Mouse (Mus musculus): ENCODE measurements at regions not wholly inside any gene's neighbourhood (a gene's known extent, or its start where the extent isn't known, plus 50 kb on each side); places are given as distances from the start of the nearest gene placed in this dataset.

- no peak overlapping the region for H3K27ac ChIP-seq (ENCODE audit: insufficient read depth, low read depth)
- in situ Hi-C loops (cut with MboI; ENCODE audit: low pct_ligation_motif_present, low pct_unique_long_range_greater_than_20kb, low sequenced_read_pairs) (no loop called here), dilution Hi-C loops (cut with MboI; ENCODE audit: extremely low pct_ligation_motif_present, extremely low pct_unique_long_range_greater_than_20kb, low sequenced_read_pairs) (no loop called here)
- H3K4me3 ChIP-seq (replicated peaks in 1 of 3; ENCODE audit: low read depth in 2 of 3, low read length in 2 of 3, poor library complexity in 1 of 3) = no peak overlapping the region
- no peaks in the 10 kb centered on the region for H3K4me1 ChIP-seq (ENCODE audit: control insufficient read depth in 1 of 2, insufficient read depth in 2 of 2)
- H3K36me3 ChIP-seq (replicated peaks in 1 of 2; ENCODE audit: control insufficient read depth in 1 of 2, insufficient read depth in 1 of 2, low read length in 1 of 2) = no peaks in the 10 kb centered on the region
- DNase-seq (ENCODE audit: extremely low read depth) = no peak
- H3K79me2 ChIP-seq (replicated peaks; ENCODE audit: control insufficient read depth, extremely low read depth, insufficient read depth, poor library complexity, severe bottlenecking) = no peaks in the 10 kb centered on the region
- no peaks in the 10 kb centered on the region for H3K27me3 ChIP-seq (replicated peaks)
- H3K9ac ChIP-seq (ENCODE audit: insufficient read depth, low read depth) = no peak overlapping the region
- no peak for TF ChIP-seq ZNF384 (IDR thresholded peaks at IDR 0.05; ENCODE audit: low read depth, low read length)
- no peak for TF ChIP-seq CTCF (conservative IDR thresholded peaks at IDR 0.05 in 1 of 2, IDR thresholded peaks at IDR 0.05 in 1 of 2; ENCODE audit: low read depth in 2 of 2, low read length in 2 of 2)
- no peak for TF ChIP-seq ZKSCAN1 (IDR thresholded peaks at IDR 0.05; ENCODE audit: borderline replicate concordance, low read depth, low read length)
- no peak for TF ChIP-seq GABPA (IDR thresholded peaks at IDR 0.05; ENCODE audit: insufficient replicate concordance, low read depth, low read length)
- no peak for TF ChIP-seq HCFC1 (IDR thresholded peaks at IDR 0.05; ENCODE audit: low read depth, low read length)
- no peak for TF ChIP-seq ELF1 (IDR thresholded peaks at IDR 0.05; ENCODE audit: low read depth, low read length)
- no peak for TF ChIP-seq JUND (conservative IDR thresholded peaks at IDR 0.05; ENCODE audit: low read depth, low read length)
- TF ChIP-seq RCOR1 (conservative IDR thresholded peaks at IDR 0.05; ENCODE audit: low read depth, low read length) = no peak
- TF ChIP-seq JUN (IDR thresholded peaks at IDR 0.05; ENCODE audit: insufficient read depth, low read depth, low read length) = no peak
- TF ChIP-seq E2F4 (IDR thresholded peaks at IDR 0.05; ENCODE audit: insufficient replicate concordance, low read depth, low read length) = no peak
- TF ChIP-seq USF1 (IDR thresholded peaks at IDR 0.05; ENCODE audit: low read depth, low read length) = no peak
- no peak for TF ChIP-seq MAFK (IDR thresholded peaks at IDR 0.05; ENCODE audit: insufficient replicate concordance, low read length)
- TF ChIP-seq RAD21 (IDR thresholded peaks at IDR 0.05; ENCODE audit: low read depth, low read length) = no peak
- no peak for TF ChIP-seq USF2 (conservative IDR thresholded peaks at IDR 0.05; ENCODE audit: low read depth, low read length)
- no peak for TF ChIP-seq POLR2A (IDR thresholded peaks at IDR 0.05; ENCODE audit: low read depth, low read length)
- no peak for TF ChIP-seq CHD1 (IDR thresholded peaks at IDR 0.05; ENCODE audit: low read depth, low read length)
- no peak for TF ChIP-seq TBP (conservative IDR thresholded peaks at IDR 0.05; ENCODE audit: low read depth, low read length)
- TF ChIP-seq MYC (IDR thresholded peaks at IDR 0.05; ENCODE audit: low read depth, low read length) = no peak
- no peak for TF ChIP-seq TCF12 (IDR thresholded peaks at IDR 0.05; ENCODE audit: low read depth, low read length)
- no peak for TF ChIP-seq MAZ (IDR thresholded peaks at IDR 0.05; ENCODE audit: low read depth, low read length)
- no peak overlapping the region for H3K4me2 ChIP-seq (ENCODE audit: insufficient read depth, low read depth, poor library complexity, severe bottlenecking)
- peaks cover 26% of the 10 kb centered on the region for H3K9me3 ChIP-seq (replicated peaks; ENCODE audit: low read length)
Measured at GRCm38 (mm10) chr14:105482644-105483351, 224.4 kb downstream of the Ndfip2 start.

- peaks cover 14% of the 10 kb centered on the region for H3K9me3 ChIP-seq (replicated peaks; ENCODE audit: low read length)
- no peaks in the 10 kb centered on the region for H3K4me1 ChIP-seq (ENCODE audit: control insufficient read depth in 1 of 2, insufficient read depth in 2 of 2)
- no peaks in the 10 kb centered on the region for H3K79me2 ChIP-seq (replicated peaks; ENCODE audit: control insufficient read depth, extremely low read depth, insufficient read depth, poor library complexity, severe bottlenecking)
- no peaks in the 10 kb centered on the region for H3K36me3 ChIP-seq (replicated peaks in 1 of 2; ENCODE audit: control insufficient read depth in 1 of 2, insufficient read depth in 1 of 2, low read length in 1 of 2)
- no peaks in the 10 kb centered on the region for H3K27me3 ChIP-seq (replicated peaks)
- TF ChIP-seq NRF1 (IDR thresholded peaks at IDR 0.05; ENCODE audit: low read depth, low read length) (no peak), NELFE (IDR thresholded peaks at IDR 0.05; ENCODE audit: low read depth, low read length) (no peak), TBP (conservative IDR thresholded peaks at IDR 0.05; ENCODE audit: low read depth, low read length) (no peak), IRF4 (IDR thresholded peaks at IDR 0.05; ENCODE audit: low read depth, low read length) (no peak), ETS1 (conservative IDR thresholded peaks at IDR 0.05; ENCODE audit: low read depth, low read length) (no peak), SMC3 (IDR thresholded peaks at IDR 0.05; ENCODE audit: low read depth, low read length) (no peak), JUN (IDR thresholded peaks at IDR 0.05; ENCODE audit: insufficient read depth, low read depth, low read length) (no peak), USF2 (conservative IDR thresholded peaks at IDR 0.05; ENCODE audit: low read depth, low read length) (no peak), BHLHE40 (IDR thresholded peaks at IDR 0.05; ENCODE audit: low read depth, low read length) (no peak), USF1 (IDR thresholded peaks at IDR 0.05; ENCODE audit: low read depth, low read length) (no peak), POLR2A (IDR thresholded peaks at IDR 0.05; ENCODE audit: low read depth, low read length) (no peak), MAX (IDR thresholded peaks at IDR 0.05; ENCODE audit: low read length) (no peak), ZKSCAN1 (IDR thresholded peaks at IDR 0.05; ENCODE audit: borderline replicate concordance, low read depth, low read length) (no peak), TCF12 (IDR thresholded peaks at IDR 0.05; ENCODE audit: low read depth, low read length) (no peak), CHD1 (IDR thresholded peaks at IDR 0.05; ENCODE audit: low read depth, low read length) (no peak)
- no peak overlapping the region for H3K4me3 ChIP-seq (replicated peaks in 1 of 3; ENCODE audit: low read depth in 2 of 3, low read length in 2 of 3, poor library complexity in 1 of 3)
- in situ Hi-C loops (cut with MboI; ENCODE audit: low pct_ligation_motif_present, low pct_unique_long_range_greater_than_20kb, low sequenced_read_pairs) = no loop called here
- H3K4me2 ChIP-seq (ENCODE audit: insufficient read depth, low read depth, poor library complexity, severe bottlenecking) = no peak overlapping the region
- dilution Hi-C loops (cut with MboI; ENCODE audit: extremely low pct_ligation_motif_present, extremely low pct_unique_long_range_greater_than_20kb, low sequenced_read_pairs) = no loop called here
- H3K27ac ChIP-seq (ENCODE audit: insufficient read depth, low read depth) = no peak overlapping the region
- H3K9ac ChIP-seq (ENCODE audit: insufficient read depth, low read depth) = no peak overlapping the region
- DNase-seq (ENCODE audit: extremely low read depth) = no peak
Measured at GRCm38 (mm10) chr14:105480048-105480447, 221.7 kb downstream of the Ndfip2 start.

All from CH12.LX (cell line).